Mouse (Mus musculus): ENCODE measurements around the gene Pdcd4. TPM values are rescaled to one million over a fixed set of nuclear protein-coding genes. Genes with fewer than 3 reads are reported as not detected.

Pdcd4 gene
- polyA plus RNA-seq, 1 experiment from 2014 or later: 62.0 TPM

DNA sequence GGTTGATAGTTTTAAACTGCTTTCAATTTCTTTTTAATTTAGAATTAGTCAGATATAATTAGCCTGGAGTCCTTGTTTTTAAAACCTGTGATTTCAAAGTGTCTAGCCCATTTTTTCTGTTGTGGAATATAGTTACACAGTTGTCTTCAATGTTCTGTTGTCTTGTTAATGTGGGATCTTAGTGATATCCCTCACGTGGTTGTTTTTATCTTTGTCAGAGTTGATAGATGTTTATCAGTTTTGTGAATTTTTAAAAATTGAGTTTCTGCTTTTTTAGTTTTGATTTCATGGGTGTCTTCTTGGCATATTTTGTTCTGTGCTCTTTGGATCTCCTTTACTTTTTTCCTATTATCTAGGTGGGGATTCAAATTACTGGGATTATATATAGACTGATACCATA is 81.6 kb downstream of the Pdcd4 start:
- DNase-seq (ENCODE audit: low spot score) (no peak), ATAC-seq (ENCODE audit: insufficient read depth, low FRiP score, low TSS enrichment) (no peak)
- Histone ChIP-seq H3K4me2 (ENCODE audit: low read depth) (no peak overlapping the region), H3K4me1 (ENCODE audit: control insufficient read depth, insufficient read depth, low read length) (no peaks in the 10 kb centered on the region), H3K27me3 (ENCODE audit: control insufficient read depth, insufficient read depth, low read length) (no peaks in the 10 kb centered on the region), H3K9me3 (ENCODE audit: control insufficient read depth, low read length) (no peaks in the 10 kb centered on the region), H3K9ac (ENCODE audit: low read length) (no peak overlapping the region), H3K4me3 (ENCODE audit: low read depth, low read length) (no peak overlapping the region), H3K27ac (ENCODE audit: low read depth, low read length) (no peak overlapping the region), H3K36me3 (ENCODE audit: control insufficient read depth, insufficient read depth, low read length) (no peaks in the 10 kb centered on the region; the same call in 1 of the 2 replicates)
- 93% methylated on average over 1 of the region's 1 CpGs for WGBS

Other genes with a start within 250 kb of the Pdcd4 start
- gene Rbm20, start 214.9 kb upstream of the Pdcd4 start, polyA plus RNA-seq (2014; fragmentation: Nextera tagmentation; extraction: Ambion mirVana): 1.4 and 2.3 TPM in 2 replicates
- gene Shoc2, start 52.1 kb downstream of the Pdcd4 start, polyA plus RNA-seq (2014; fragmentation: Nextera tagmentation; extraction: Ambion mirVana): 75.9 and 79.4 TPM in 2 replicates
- 123 and 126 TPM in 2 replicates for gene Bbip1, start 52.4 kb downstream of the Pdcd4 start, polyA plus RNA-seq (2014; fragmentation: Nextera tagmentation; extraction: Ambion mirVana)
- gene Adra2a, start 151.9 kb downstream of the Pdcd4 start, polyA plus RNA-seq (2014; fragmentation: Nextera tagmentation; extraction: Ambion mirVana): 1.3 and 1.5 TPM in 2 replicates